Comparison of ENCODE assay signal across 8 mouse cellular contexts in genomic region chr1:170866992-170867690, GRCm38 (mm10). TPM values are rescaled to one million over a fixed set of nuclear protein-coding genes. Genes with fewer than 3 reads are reported as not detected.
DNase-seq lines count a peak whose midpoint lies in the region; ATAC-seq and TF ChIP-seq lines count a peak whose summit lies in the region.

No protein-coding gene starts in this region.

- no peaks in the 10 kb centered on the region for H3K9me3 ChIP-seq in forebrain, embryonic 16.5 days (ENCODE audit: control insufficient read depth, low read length)
- no peaks in the 10 kb centered on the region for H3K9me3 ChIP-seq in limb, embryonic 11.5 days (ENCODE audit: control insufficient read depth, low read length)
- no peaks in the 10 kb centered on the region for H3K9me3 ChIP-seq in midbrain, embryonic 11.5 days (ENCODE audit: control insufficient read depth, low read length)

- peak overlapping the region; percentile 81 for H3K4me2 ChIP-seq in forebrain, embryonic 16.5 days (ENCODE audit: low read length)
- H3K4me2 ChIP-seq in limb, embryonic 11.5 days (ENCODE audit: low read depth, severe bottlenecking) = peak overlapping the region; percentile 73
- peak overlapping the region; percentile 61 for H3K4me2 ChIP-seq in midbrain, embryonic 11.5 days

- DNase-seq in cerebellum, adult 8-10 months = no peak
- no peak for DNase-seq in thymus, adult 2 months
- DNase-seq in thymus, postnatal 10 days (ENCODE audit: low spot score in 2 of 2) = no peak
- DNase-seq in limb, embryonic 11.5 days (ENCODE audit: low spot score) = no peak
- DNase-seq in midbrain, embryonic 11.5 days (ENCODE audit: low spot score, missing footprints) = no peak
- DNase-seq in left cerebral cortex, adult 11 months (ENCODE audit: low spot score) = no peak

- 1% methylated on average over 30 of the region's 30 CpGs for WGBS in thymus, adult 2 months
- whole genome bisulfite sequencing in forebrain, embryonic 16.5 days = 2% methylated on average over 30 of the region's 30 CpGs
- WGBS in limb, embryonic 11.5 days = 3% methylated on average over 30 of the region's 30 CpGs
- WGBS in midbrain, embryonic 11.5 days = 5% methylated on average over 30 of the region's 30 CpGs

- H3K4me3 ChIP-seq in thymus, adult 2 months (ENCODE audit: control insufficient read depth, insufficient read depth, low read length) = peak overlapping the region; percentile 99
- H3K4me3 ChIP-seq in forebrain, embryonic 16.5 days (replicated peaks; ENCODE audit: low read length) = peak overlapping the region; percentile 96
- peak overlapping the region; percentile 77 for H3K4me3 ChIP-seq in limb, embryonic 11.5 days (ENCODE audit: low read depth, low read length)
- H3K4me3 ChIP-seq in midbrain, embryonic 11.5 days (ENCODE audit: low read depth, low read length) = peak overlapping the region; percentile 77

- no peak for TF ChIP-seq CTCF in thymus, adult 2 months (IDR thresholded peaks at IDR 0.05; ENCODE audit: borderline replicate concordance, control insufficient read depth, extremely low read depth, insufficient read depth, low read length, poor library complexity)

- peaks cover 10% of the 10 kb centered on the region for H3K4me1 ChIP-seq in thymus, adult 2 months (replicated peaks; ENCODE audit: control insufficient read depth, insufficient read depth, low read length)
- H3K4me1 ChIP-seq in forebrain, embryonic 16.5 days (replicated peaks; ENCODE audit: control insufficient read depth, insufficient read depth, low read length) = peaks cover 10% of the 10 kb centered on the region
- H3K4me1 ChIP-seq in limb, embryonic 11.5 days (ENCODE audit: control insufficient read depth, insufficient read depth, low read length) = peaks cover 4% of the 10 kb centered on the region; the same call in 1 of the 2 replicates
- H3K4me1 ChIP-seq in midbrain, embryonic 11.5 days (ENCODE audit: control insufficient read depth, insufficient read depth, low read length) = peaks cover 6% of the 10 kb centered on the region

- no peak overlapping the region for H3K27ac ChIP-seq in thymus, adult 2 months (ENCODE audit: control insufficient read depth, insufficient read depth, low read length)
- peak overlapping the region; percentile 61 for H3K27ac ChIP-seq in forebrain, embryonic 16.5 days (ENCODE audit: low read length)
- no peak overlapping the region for H3K27ac ChIP-seq in limb, embryonic 11.5 days (replicated peaks; ENCODE audit: low read depth, low read length)
- no peak overlapping the region for H3K27ac ChIP-seq in midbrain, embryonic 11.5 days (ENCODE audit: low read depth, low read length)

- peak overlapping the region; percentile 88 for H3K9ac ChIP-seq in forebrain, embryonic 16.5 days (replicated peaks; ENCODE audit: low read depth, low read length)
- peak overlapping the region; percentile 72 for H3K9ac ChIP-seq in limb, embryonic 11.5 days (ENCODE audit: low read length)
- peak overlapping the region; percentile 74 for H3K9ac ChIP-seq in midbrain, embryonic 11.5 days (ENCODE audit: low read length)

- H3K36me3 ChIP-seq in thymus, adult 2 months (ENCODE audit: control insufficient read depth, insufficient read depth, low read length) = no peaks in the 10 kb centered on the region
- 0 out of 2 replicates have a peak, but pooled peaks cover 2% of the 10 kb centered on the region for H3K36me3 ChIP-seq in forebrain, embryonic 16.5 days (ENCODE audit: control insufficient read depth, insufficient read depth)
- peaks cover 2% of the 10 kb centered on the region; the same call in 1 of the 2 replicates for H3K36me3 ChIP-seq in limb, embryonic 11.5 days (ENCODE audit: control insufficient read depth, insufficient read depth, low read length)
- no peaks in the 10 kb centered on the region for H3K36me3 ChIP-seq in midbrain, embryonic 11.5 days (ENCODE audit: control insufficient read depth, insufficient read depth, low read length)

- peak; percentile 38; the same call in 1 of the 2 replicates for ATAC-seq in cerebellum, adult (ENCODE audit: insufficient number of reproducible peaks, low FRiP score, low TSS enrichment)
- peak; percentile 61 for ATAC-seq in forebrain, embryonic 16.5 days
- ATAC-seq in limb, embryonic 11.5 days (ENCODE audit: insufficient number of reproducible peaks, low FRiP score, low TSS enrichment, low read depth) = peak; percentile 56
- ATAC-seq in midbrain, embryonic 11.5 days (ENCODE audit: low FRiP score) = peak; percentile 73

- no peak for TF ChIP-seq POLR2A in thymus, adult 2 months (IDR thresholded peaks at IDR 0.05; ENCODE audit: control insufficient read depth, extremely low read depth, insufficient read depth, low read length, poor library complexity)

- H3K27me3 ChIP-seq in thymus, adult 2 months (ENCODE audit: control insufficient read depth, insufficient read depth, low read length) = no peaks in the 10 kb centered on the region; the same call in 1 of the 2 replicates
- no peaks in the 10 kb centered on the region for H3K27me3 ChIP-seq in forebrain, embryonic 16.5 days (replicated peaks; ENCODE audit: control insufficient read depth, insufficient read depth, low read length)
- no peaks in the 10 kb centered on the region for H3K27me3 ChIP-seq in limb, embryonic 11.5 days (ENCODE audit: control insufficient read depth, insufficient read depth, low read length)
- H3K27me3 ChIP-seq in midbrain, embryonic 11.5 days (ENCODE audit: control insufficient read depth, insufficient read depth, low read length) = no peaks in the 10 kb centered on the region

RNA-seq across cellular contexts. Expression of gene Atf6, which starts 0.4 kb away (rescaled TPM):
- polyA plus RNA-seq in thymus, adult 2 months (2012; rRNA removed) = 5.4 and 7.0 TPM in 2 replicates
- 7.7 and 8.1 TPM in 2 replicates for polyA plus RNA-seq in forebrain, embryonic 16.5 days (2015; fragmentation: Nextera tagmentation; extraction: Ambion mirVana)
- 7.6 and 8.1 TPM in 2 replicates for polyA plus RNA-seq in limb, embryonic 11.5 days (2014; fragmentation: Nextera tagmentation; extraction: Ambion mirVana)
- 9.4 and 11.2 TPM in 2 replicates for polyA plus RNA-seq in midbrain, embryonic 11.5 days (2014; fragmentation: Nextera tagmentation; extraction: Ambion mirVana)

RNA-seq across cellular contexts. Expression of gene Gm26620, which starts 17.7 kb away (rescaled TPM):
- 0.26 and 0.46 TPM in 2 replicates for polyA plus RNA-seq in thymus, adult 2 months (2012; rRNA removed)
- 0.58 and 1.1 TPM in 2 replicates for polyA plus RNA-seq in forebrain, embryonic 16.5 days (2015; fragmentation: Nextera tagmentation; extraction: Ambion mirVana)
- polyA plus RNA-seq in limb, embryonic 11.5 days (2014; fragmentation: Nextera tagmentation; extraction: Ambion mirVana) = 0.72 TPM in 1 of 2 replicates, not detected in the other
- polyA plus RNA-seq in midbrain, embryonic 11.5 days (2014; fragmentation: Nextera tagmentation; extraction: Ambion mirVana) = 0.31 TPM in 1 of 2 replicates, not detected in the other

RNA-seq across cellular contexts. Expression of gene Dusp12, which starts 18.2 kb away (rescaled TPM):
- polyA plus RNA-seq in thymus, adult 2 months (2012; rRNA removed) = 17.7 and 19.3 TPM in 2 replicates
- 32.6 and 39.2 TPM in 2 replicates for polyA plus RNA-seq in forebrain, embryonic 16.5 days (2015; fragmentation: Nextera tagmentation; extraction: Ambion mirVana)
- polyA plus RNA-seq in limb, embryonic 11.5 days (2014; fragmentation: Nextera tagmentation; extraction: Ambion mirVana) = 40.8 and 44.9 TPM in 2 replicates
- 28.9 and 31.1 TPM in 2 replicates for polyA plus RNA-seq in midbrain, embryonic 11.5 days (2014; fragmentation: Nextera tagmentation; extraction: Ambion mirVana)

RNA-seq across cellular contexts. Expression of gene Fcrlb, which starts 45.6 kb away (rescaled TPM):
- polyA plus RNA-seq in thymus, adult 2 months (2012; rRNA removed) = 1.00 and 1.1 TPM in 2 replicates
- 0.22 TPM in 1 of 2 replicates, not detected in the other for polyA plus RNA-seq in forebrain, embryonic 16.5 days (2015; fragmentation: Nextera tagmentation; extraction: Ambion mirVana)
- polyA plus RNA-seq in limb, embryonic 11.5 days (2014; fragmentation: Nextera tagmentation; extraction: Ambion mirVana) = not detected in 2 replicates
- not detected in 2 replicates for polyA plus RNA-seq in midbrain, embryonic 11.5 days (2014; fragmentation: Nextera tagmentation; extraction: Ambion mirVana)
